Mouse (Mus musculus) erythroblast, adult 5-6 weeks (primary cell): ENCODE results near the gene Olfr1475. TPM values are rescaled to one million over a fixed set of nuclear protein-coding genes. Genes with fewer than 3 reads are reported as not detected.
"Not testable (repeated sequence)": the region's sequence is repeated elsewhere in the genome, so short reads cannot be mapped to it uniquely, and the experiment has no call there.

Source experiments
- ATAC-seq: replicated peaks from 2 replicates; pipeline ENCODE4 v1.8.0; 2016; ENCODE audit warnings: moderate number of reproducible peaks, mild to moderate bottlenecking, moderate TSS enrichment, inconsistent platforms; ENCODE audit not compliant: poor library complexity, low FRiP score, severe bottlenecking
- total RNA-seq, 2 experiments: library from RNA; stranded (forward) in 1 of 2; stranded (reverse) in 1 of 2; fragments of 150-400 nt in 1 of 2; fragments of 200-764, 138-1000 nt in 1 of 2; gene quantifications; 2 replicates each; pipeline versions ENCODE4 v1.2.3 to v1.2.4; 2015 to 2017; ENCODE audit warnings: low replicate concordance in 2 of 2

Olfr1475 gene
- total RNA-seq (2015; ENCODE audit: low replicate concordance) (not detected in 2 replicates), total RNA-seq (2017; ENCODE audit: low replicate concordance) (not detected in 2 replicates)

GRCm38 (mm10) chr19:13480096-13480495, at the start of gene Olfr1475:
Gene Olfr1475, minus strand, starts transcription at chr19:13480196.
- no peak for ATAC-seq

- no peak for ATAC-seq
Observed at GRCm38 (mm10) chr19:13527613-13528012, 47.6 kb upstream of the Olfr1475 start, which contains the start of gene Olfr1480. Gene Olfr1480, plus strand, starts transcription at chr19:13527913.

GRCm38 (mm10) chr19:13500246-13500645, 20.2 kb upstream of the Olfr1475 start, which contains the start of gene Olfr1477:
Gene Olfr1477, plus strand, starts transcription at chr19:13500546.
- no peak for ATAC-seq

GRCm38 (mm10) chr19:13469265-13469664, 10.7 kb downstream of the Olfr1475 start, which contains the start of gene Olfr1474:
Gene Olfr1474, plus strand, starts transcription at chr19:13469565.
- ATAC-seq: not testable (repeated sequence)

- ATAC-seq: no peak
Observed at GRCm38 (mm10) chr19:13455986-13456385, 24.0 kb downstream of the Olfr1475 start, which contains the start of gene Olfr1472. Gene Olfr1472, minus strand, starts transcription at chr19:13456086.

GRCm38 (mm10) chr19:13443109-13443508, 36.9 kb downstream of the Olfr1475 start, which contains the start of gene Olfr1471:
Gene Olfr1471, plus strand, starts transcription at chr19:13443409.
- not testable (repeated sequence) for ATAC-seq

Other genes with a start within 250 kb of the Olfr1475 start
- gene Olfr1463, start 248.9 kb downstream of the Olfr1475 start, total RNA-seq (2015; ENCODE audit: low replicate concordance): not detected in 2 replicates
- not detected in 2 replicates for gene Olfr1463, start 248.9 kb downstream of the Olfr1475 start, total RNA-seq (2017; ENCODE audit: low replicate concordance)
- gene Olfr1465, start 164.7 kb downstream of the Olfr1475 start, total RNA-seq (2015; ENCODE audit: low replicate concordance): not detected in 2 replicates
- gene Olfr1465, start 164.7 kb downstream of the Olfr1475 start, total RNA-seq (2017; ENCODE audit: low replicate concordance): 0.70 TPM in 1 of 2 replicates, not detected in the other
- not detected in 2 replicates for gene Olfr1466, start 141.3 kb downstream of the Olfr1475 start, total RNA-seq (2015; ENCODE audit: low replicate concordance)
- not detected in 2 replicates for gene Olfr1466, start 141.3 kb downstream of the Olfr1475 start, total RNA-seq (2017; ENCODE audit: low replicate concordance)
- not detected in 2 replicates for gene Olfr1467, start 118.0 kb downstream of the Olfr1475 start, total RNA-seq (2015; ENCODE audit: low replicate concordance)
- gene Olfr1467, start 118.0 kb downstream of the Olfr1475 start, total RNA-seq (2017; ENCODE audit: low replicate concordance): not detected in 2 replicates
- not detected in 2 replicates for gene Olfr1469, start 72.3 kb downstream of the Olfr1475 start, total RNA-seq (2015; ENCODE audit: low replicate concordance)
- gene Olfr1469, start 72.3 kb downstream of the Olfr1475 start, total RNA-seq (2017; ENCODE audit: low replicate concordance): not detected in 2 replicates
- gene Olfr1471, start 36.8 kb downstream of the Olfr1475 start, total RNA-seq (2015; ENCODE audit: low replicate concordance): not detected in 2 replicates
- gene Olfr1471, start 36.8 kb downstream of the Olfr1475 start, total RNA-seq (2017; ENCODE audit: low replicate concordance): not detected in 2 replicates
- gene Olfr1472, start 24.1 kb downstream of the Olfr1475 start, total RNA-seq (2015; ENCODE audit: low replicate concordance): not detected in 2 replicates
- gene Olfr1472, start 24.1 kb downstream of the Olfr1475 start, total RNA-seq (2017; ENCODE audit: low replicate concordance): not detected in 2 replicates
- gene Olfr1474, start 10.6 kb downstream of the Olfr1475 start, total RNA-seq (2015; ENCODE audit: low replicate concordance): not detected in 2 replicates
- gene Olfr1474, start 10.6 kb downstream of the Olfr1475 start, total RNA-seq (2017; ENCODE audit: low replicate concordance): not detected in 2 replicates
- not detected in 2 replicates for gene Olfr1477, start 20.4 kb upstream of the Olfr1475 start, total RNA-seq (2015; ENCODE audit: low replicate concordance)
- gene Olfr1477, start 20.4 kb upstream of the Olfr1475 start, total RNA-seq (2017; ENCODE audit: low replicate concordance): not detected in 2 replicates
- not detected in 2 replicates for gene Olfr1480, start 47.7 kb upstream of the Olfr1475 start, total RNA-seq (2015; ENCODE audit: low replicate concordance)
- not detected in 2 replicates for gene Olfr1480, start 47.7 kb upstream of the Olfr1475 start, total RNA-seq (2017; ENCODE audit: low replicate concordance)
- not detected in 2 replicates for gene Olfr1484, start 103.3 kb upstream of the Olfr1475 start, total RNA-seq (2015; ENCODE audit: low replicate concordance)
- gene Olfr1484, start 103.3 kb upstream of the Olfr1475 start, total RNA-seq (2017; ENCODE audit: low replicate concordance): not detected in 2 replicates
- gene Olfr1487, start 137.2 kb upstream of the Olfr1475 start, total RNA-seq (2015; ENCODE audit: low replicate concordance): not detected in 2 replicates
- not detected in 2 replicates for gene Olfr1487, start 137.2 kb upstream of the Olfr1475 start, total RNA-seq (2017; ENCODE audit: low replicate concordance)
- not detected in 2 replicates for gene Olfr1489, start 151.4 kb upstream of the Olfr1475 start, total RNA-seq (2015; ENCODE audit: low replicate concordance)
- gene Olfr1489, start 151.4 kb upstream of the Olfr1475 start, total RNA-seq (2017; ENCODE audit: low replicate concordance): not detected in 2 replicates
- not detected in 2 replicates for gene Olfr1490, start 170.9 kb upstream of the Olfr1475 start, total RNA-seq (2015; ENCODE audit: low replicate concordance)
- gene Olfr1490, start 170.9 kb upstream of the Olfr1475 start, total RNA-seq (2017; ENCODE audit: low replicate concordance): not detected in 2 replicates
- not detected in 2 replicates for gene Olfr1491, start 217.1 kb upstream of the Olfr1475 start, total RNA-seq (2015; ENCODE audit: low replicate concordance)
- not detected in 2 replicates for gene Olfr1491, start 217.1 kb upstream of the Olfr1475 start, total RNA-seq (2017; ENCODE audit: low replicate concordance)
- not detected in 2 replicates for gene Olfr1493-ps1, start 243.1 kb upstream of the Olfr1475 start, total RNA-seq (2015; ENCODE audit: low replicate concordance)
- 0.26 TPM in 1 of 2 replicates, not detected in the other for gene Olfr1493-ps1, start 243.1 kb upstream of the Olfr1475 start, total RNA-seq (2017; ENCODE audit: low replicate concordance)